Mouse (Mus musculus): ENCODE results near the gene Myo9b.

Myo9b gene

DNA sequence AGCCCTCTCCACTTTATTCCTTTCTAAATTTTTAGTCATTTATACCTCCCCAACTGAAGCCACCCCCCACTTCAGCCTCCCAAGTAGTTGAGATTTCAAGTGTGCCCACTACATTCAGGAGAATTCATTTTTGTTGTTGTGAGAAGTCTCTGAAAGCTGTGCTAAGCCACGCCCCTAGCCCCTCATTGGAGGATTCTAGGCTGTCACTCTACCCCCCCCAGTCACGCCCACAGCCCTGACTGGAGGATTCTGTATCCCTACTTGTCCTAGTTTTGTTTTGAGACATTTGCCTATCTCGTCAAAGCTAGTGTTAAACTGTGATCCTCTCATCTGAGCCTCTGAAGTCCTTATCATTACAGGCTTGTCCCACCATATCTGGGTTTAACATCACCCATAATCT, 120.4 kb downstream of the Myo9b start:
- DNase-seq, result peak; percentile 36

DNA sequence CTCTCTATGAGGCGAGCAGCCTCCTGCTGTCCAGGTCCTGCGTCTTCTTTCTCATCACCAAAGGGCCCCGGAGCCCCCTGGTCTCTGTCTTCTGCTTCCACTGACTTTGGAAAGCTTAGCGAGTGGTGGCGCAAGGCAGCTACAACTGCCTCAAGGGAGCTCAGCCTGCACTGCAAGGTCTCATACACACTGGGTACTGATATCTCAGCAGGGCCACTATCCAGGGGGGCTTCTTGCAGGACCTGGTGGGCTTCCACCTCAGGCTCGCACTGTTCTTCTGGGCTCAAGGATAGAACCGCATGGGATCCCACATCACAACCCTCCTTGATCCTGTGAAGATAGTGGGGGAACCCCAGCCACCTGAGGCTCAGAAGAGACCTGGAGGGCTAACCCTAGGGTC, 122.0 kb downstream of the Myo9b start:
- DNase-seq, result no peak

DNA sequence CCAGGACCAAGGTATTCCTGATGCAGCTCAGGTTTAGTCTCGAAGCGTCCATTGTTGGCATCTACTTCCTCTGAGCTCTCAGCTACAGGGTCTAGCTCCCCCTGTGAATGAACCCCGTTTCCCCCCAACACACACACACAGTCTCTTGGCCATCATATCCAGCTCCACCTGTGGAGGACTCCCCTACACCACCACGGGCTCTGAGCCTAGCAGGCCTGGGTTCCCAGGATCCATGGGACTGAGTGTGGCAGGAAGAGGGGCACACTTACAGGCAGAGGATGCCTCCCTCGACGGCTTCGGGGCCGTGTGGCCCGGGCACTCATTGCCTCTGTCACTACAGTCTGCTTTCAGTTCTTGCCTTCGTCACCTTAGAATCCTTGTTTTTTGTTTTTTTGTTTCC, 122.6 kb downstream of the Myo9b start:
- no peak for DNase-seq

DNA sequence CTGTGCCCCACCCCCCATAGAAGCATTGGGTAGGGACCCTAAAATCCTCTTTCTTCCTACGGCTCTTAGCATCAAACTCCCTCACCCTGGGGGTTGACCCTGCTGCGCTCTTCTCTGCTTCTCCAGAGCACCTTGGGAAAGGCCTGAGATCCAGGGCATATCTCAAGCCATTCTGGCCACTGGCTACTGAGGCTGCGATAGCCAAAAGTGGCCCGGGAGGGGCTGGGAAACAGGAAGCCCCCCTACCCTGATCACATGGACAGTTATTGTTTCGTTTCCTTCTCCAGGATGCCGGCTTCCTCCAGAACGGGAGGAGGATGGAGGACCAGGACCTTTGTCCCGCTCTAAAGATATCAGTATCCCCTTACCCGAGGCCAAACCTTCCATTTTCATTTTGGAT, 123.1 kb downstream of the Myo9b start, which contains the start of gene Ushbp1:
TSS of gene Ushbp1 (minus strand) at position 174 of the 400 bp plus-strand sequence.
- DNase-seq, result no peak

DNA sequence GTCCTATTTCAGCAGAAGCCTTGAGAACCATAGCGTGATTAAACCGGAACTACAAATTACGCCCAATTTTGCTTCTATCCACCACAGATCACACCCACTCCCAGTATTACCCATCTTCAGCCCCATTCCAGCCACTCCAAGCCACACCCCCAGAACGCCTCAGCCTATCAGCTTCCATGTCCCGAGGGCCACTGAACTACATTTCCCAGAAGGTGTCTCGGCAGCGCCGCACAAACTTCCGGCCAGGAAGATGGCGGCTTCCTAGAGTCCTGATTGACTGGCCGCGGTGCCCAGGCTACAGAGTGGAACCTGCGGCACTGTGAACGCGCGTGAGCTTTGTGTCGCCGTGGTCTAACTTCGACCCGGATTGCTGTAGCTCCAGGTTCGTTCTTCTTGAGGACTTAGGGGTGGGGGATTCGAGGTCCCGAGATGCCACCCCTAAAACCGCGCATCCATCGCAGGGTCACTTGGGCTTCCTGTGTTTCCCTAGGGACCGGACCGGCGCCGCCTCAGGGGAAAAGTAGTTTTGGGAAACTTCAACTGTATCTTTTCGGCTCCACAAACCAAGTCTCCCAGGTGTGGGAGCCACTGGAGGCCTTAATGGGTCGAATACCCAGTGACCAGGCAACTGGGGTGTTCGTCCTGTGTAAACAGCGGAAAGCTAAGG, 124.3 kb downstream of the Myo9b start, which contains the start of gene Babam1:
TSS of gene Babam1 (plus strand) at position 223 of the 667 bp plus-strand sequence.
- DNase-seq, result peak; percentile 91

DNA sequence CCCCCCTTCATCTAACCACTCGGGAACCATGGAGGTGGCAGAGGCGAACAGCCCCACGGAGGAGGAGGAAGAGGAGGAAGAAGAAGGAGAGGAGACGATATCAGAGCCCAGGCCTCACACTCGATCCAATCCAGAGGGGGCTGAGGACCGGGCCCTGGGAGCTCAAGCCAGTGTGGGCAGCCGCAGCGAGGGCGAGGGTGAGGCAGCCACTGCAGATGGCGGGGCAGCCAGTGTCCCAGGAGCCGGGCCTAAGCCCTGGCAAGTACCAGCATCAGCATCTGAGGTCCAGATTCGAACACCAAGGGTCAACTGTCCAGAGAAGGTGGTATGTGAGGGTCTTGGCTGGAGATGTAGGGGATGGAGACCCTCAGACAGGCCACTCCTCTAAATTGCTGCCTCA, 125.2 kb downstream of the Myo9b start:
- no peak for DNase-seq

DNA sequence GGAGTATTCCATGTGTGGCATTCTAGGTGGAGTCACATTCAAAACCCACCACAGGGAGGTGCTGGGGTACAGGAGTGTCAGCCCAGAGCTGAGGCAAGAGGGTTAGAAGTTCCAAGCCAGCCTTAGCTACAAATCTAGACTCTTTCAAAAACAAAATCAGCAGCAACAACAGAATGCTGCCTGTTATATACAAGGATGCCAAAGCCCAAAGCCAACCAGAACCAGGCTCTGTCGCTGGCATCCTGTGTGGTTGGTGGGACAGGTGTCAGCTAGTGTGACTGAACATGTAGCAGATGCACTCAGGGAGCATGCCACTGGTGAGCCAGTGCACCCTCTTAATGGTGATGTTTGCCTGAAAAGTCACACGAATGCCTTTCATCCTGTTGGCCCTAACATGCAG, 128.3 kb downstream of the Myo9b start:
- no peak for DNase-seq

DNA sequence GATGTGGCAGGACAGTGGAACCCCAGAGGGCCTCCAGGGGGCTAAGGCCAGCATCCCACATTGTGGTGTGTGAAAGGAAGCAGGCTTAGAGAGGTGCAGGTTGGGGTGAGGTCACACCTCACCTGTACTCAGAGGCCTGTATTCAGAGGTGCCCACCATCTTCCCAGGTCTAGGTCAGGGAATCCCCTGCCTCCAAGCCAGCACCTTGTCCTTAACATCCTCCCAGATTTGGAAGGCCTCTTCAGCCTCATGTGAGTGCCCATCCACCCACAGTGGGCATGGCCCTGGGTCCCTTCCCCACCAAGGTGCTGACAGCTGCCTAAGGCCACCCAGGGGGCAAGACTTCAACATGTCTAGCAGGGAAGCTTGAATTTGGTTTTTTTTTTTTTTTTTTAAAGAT, 128.9 kb downstream of the Myo9b start:
- DNase-seq, result no peak

DNA sequence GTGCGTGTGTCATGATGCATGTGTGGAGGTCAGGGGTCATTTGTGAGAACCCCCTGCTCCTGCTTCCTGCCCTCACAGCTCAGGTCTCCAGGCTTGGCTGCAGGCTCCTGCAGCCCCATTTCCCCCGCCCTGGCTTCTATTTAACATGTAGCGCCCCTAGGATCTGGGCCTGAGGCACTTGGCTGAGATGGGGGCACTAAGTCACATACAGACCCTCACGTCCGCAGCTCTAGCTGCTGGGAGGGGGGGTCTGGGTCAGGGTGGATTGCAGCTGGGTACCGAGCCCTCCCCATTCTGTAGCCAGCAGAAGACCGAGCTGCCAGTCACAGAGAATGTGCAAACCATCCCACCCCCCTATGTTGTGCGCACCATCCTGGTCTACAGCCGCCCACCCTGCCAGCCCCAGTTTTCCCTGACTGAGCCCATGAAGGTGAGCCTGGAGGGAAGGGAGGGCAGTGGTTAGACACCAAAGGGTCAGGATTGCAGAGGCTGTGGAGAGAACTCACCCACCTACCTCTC, 130.0 kb downstream of the Myo9b start:
- no peak for DNase-seq

DNA sequence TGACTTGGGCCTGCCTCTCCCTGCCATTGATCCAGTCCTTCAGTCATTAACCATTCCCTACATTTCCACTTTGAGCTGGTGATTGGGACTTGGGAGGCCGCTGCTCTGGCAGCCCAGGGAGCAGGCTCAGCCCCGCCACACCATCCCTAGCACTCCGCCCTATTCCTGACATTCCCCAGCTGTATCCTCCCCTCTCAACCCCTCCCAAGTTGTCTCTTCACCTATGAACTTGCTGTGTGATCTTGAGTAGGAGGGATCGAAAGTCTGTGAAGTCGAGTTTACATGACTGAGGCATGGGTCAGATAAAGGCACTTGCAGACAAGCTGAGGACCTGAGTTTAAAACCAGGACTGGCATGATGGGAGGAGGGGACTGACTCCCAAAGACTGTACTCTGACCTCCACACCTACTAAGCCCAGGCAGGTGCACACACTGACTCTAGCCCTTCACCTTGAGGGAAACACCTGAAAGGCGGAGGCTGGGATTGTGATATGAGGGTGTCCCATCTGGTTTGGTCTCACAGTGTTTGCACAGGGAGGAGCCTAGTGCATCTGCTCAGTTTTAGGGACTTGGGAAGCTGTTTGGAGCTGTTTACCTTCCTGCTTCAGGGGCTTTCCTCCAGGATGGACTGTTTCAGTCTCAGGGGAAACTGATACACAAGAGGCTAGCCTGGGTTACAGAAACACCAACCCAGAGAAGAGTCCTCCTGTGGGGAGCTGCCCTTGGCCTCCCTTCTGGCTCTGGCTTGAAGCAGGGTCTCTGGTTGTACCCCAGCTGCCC, 130.8 kb downstream of the Myo9b start:
- DNase-seq, result no peak

DNA sequence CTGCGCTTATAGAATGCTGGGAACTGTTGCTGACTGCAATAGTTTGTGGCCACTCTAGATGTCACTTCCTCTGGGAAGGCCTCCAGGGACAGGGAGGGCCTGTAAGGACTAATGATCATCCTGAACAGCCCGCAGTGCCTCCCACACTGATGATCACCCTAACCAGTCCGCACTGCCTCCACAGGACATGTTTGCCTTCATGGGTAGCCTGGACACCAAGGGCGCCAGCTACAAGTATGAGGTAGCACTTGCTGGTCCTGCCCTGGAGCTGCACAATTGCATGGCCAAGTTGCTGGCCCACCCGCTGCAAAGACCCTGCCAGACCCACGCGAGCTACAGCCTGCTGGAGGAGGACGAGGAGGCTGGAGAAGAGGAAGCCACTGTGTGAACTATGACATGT, 131.5 kb downstream of the Myo9b start:
- no peak for DNase-seq

DNA sequence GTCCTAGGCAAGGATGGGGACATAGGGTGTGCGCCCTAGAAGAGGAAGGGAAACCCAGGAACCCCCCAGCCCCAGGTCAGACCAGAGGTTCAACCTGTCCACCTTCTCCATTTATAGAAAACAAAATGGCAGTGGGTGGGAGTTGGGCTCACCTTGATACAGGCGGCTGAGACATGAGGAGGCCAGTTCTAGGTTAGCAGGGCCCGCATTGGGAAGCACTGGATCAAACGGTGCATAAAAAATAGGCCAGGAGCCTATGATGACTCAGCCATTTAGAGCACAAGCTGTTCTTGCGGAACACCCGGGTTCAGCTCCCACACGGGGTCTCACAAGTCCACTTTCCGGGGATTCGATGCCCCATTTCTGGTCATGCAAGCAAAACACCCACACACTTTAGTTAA, 132.4 kb downstream of the Myo9b start:
- DNase-seq, result no peak

DNA sequence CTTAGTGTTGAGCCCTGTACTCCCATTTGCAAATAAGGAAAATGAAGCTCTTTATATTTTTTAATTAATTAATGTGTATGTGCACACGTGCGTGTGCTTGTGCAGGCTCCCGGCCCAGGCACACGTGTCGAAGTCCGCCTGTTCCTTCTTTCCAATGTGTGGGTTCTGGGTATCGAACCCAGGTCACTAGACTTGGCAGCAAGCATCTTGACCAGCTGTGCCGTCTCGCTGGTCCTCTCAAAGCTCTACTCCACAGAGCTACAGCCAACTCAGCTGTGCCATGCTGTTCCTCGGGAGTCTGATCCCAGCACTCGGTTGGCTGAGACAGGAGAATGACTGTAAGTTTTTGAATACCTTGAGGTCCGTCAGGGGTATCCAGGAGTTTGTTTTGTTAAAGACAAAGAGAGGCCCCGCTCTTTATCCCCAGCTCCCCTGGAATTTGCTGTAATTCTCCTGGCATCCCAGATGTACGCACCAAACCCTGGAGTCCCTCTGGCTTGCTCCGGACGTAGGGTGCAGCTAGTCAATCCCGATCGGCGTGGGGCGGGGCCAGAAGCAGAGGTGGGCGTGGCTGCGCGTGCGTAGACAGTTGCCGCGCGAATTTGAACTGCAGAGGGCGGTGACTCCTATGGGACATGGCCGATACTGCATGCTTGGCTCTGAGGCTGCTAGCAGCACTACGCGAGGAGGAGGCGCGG, 133.0 kb downstream of the Myo9b start, which contains the start of gene Ankle1:
TSS of gene Ankle1 (plus strand) at position 610 of the 698 bp plus-strand sequence.
- peak; percentile 97 for DNase-seq

DNA sequence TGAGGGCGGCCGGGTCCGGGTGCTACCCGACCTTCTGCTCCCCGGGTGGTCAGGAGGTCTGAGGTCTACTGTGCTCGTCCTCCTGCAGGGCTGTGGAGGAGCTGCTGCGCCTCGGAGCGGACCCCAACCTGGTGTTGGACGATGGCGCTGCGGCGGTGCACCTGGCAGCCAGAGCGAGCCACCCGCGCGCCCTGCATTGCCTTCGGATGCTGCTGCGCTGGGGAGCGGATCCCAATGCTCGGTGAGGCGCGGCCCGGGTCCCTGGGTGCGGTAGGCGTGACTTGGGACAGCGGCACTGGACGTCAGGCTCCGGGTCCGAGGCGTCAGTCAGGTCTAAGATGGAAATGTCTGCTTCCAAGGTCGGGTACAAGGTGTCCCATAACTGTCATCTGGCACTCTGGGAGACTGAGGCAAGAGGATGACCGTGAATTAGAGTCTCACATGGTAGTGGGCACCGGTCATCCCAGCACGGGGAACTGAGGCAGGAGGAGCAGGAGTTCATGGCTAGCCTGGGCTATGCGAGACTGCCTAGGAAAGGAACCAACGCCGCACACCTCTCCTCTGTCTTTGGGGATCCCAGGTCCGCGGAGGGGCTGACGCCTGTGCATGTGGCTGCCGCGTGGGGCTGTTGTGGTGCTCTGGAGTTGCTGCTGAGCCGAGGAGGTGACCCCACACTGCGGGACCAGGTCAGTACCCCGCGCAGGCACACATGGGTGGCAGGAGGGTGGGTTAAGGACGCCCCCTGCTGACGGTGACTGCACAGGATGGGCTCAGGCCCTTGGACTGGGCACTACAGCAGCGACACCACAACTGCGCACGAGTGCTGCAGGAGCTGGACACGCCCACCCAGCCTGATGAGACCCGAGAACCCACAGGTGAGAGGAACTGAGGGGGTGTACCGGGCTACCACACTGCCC, 133.8 kb downstream of the Myo9b start:
- DNase-seq, result peak; percentile 71

DNA sequence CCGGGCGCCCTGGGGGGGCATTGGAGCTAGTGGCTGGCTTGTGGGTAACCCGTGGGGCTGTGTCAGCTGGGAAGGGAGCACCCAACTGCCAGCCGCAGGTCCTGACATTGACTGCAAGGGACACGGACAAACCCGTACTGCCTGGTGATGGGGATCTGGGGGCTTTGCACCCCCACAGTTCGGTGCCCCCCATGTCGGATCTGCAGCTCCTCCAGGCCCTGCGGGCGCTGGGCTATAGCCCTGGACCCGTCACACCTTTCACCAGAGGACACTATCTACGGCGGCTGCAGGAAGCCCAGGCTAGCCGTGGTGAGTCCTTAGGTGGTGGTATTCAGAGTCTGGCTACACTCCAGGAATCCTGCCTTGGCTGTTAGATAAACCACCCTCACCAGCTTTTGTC, 134.9 kb downstream of the Myo9b start:
- DNase-seq, result no peak

DNA sequence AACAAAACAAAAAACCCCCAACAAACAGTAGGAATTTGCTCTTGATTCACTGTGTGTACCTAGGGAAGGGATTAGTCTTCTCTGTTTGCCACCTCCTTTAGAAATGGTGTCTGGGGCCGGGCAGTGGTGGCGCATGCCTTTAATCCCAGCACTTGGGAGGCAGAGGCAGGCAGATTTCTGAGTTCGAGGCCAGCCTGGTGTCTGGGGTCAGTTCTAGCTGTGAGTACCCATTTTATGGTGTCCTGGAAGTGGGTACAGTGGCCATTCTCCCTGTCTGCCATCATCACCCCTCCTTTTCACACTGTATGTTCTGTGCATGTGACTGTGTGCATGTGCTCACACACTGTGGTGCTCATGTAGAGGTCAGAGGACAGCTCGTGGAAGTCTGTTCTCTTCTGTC, 135.7 kb downstream of the Myo9b start:
- no peak for DNase-seq

All from thymus, postnatal 14 days (tissue).